ENCODE assay signal across 24 mouse cellular contexts in genomic region chr7:105615720-105616119, GRCm38 (mm10). TPM values are rescaled to one million over a fixed set of nuclear protein-coding genes. Genes with fewer than 3 reads are reported as not detected.
"Had no signal": no experiment of that assay in that cellular context is flagged by ENCODE, and none has a peak within 500 bp of the region (broad histone marks: within the 10 kb centered on the region; RNA-seq: fewer than 3 reads in every experiment).

No protein-coding gene starts in this region.

- H3K9me3 ChIP-seq: kidney, embryonic 15.5 days; liver, embryonic 13.5 days; midbrain, embryonic 10.5 days; midbrain, embryonic 13.5 days; neural tube, embryonic 13.5 days; stomach, embryonic 15.5 days had no signal

- H3K4me2 ChIP-seq: kidney, embryonic 15.5 days; liver, embryonic 13.5 days; midbrain, embryonic 13.5 days; neural tube, embryonic 13.5 days; stomach, embryonic 15.5 days had no signal

- H3K9ac ChIP-seq: kidney, embryonic 15.5 days; liver, embryonic 13.5 days; midbrain, embryonic 13.5 days; neural tube, embryonic 13.5 days; stomach, embryonic 15.5 days had no signal

- ATAC-seq: inflammation-experienced regulatory T-cells, adult 6 months; midbrain, embryonic 13.5 days; midbrain, embryonic 16.5 days had no signal

- H3K4me3 ChIP-seq: kidney, embryonic 15.5 days; left cerebral cortex, adult 2 months; liver, embryonic 13.5 days; midbrain, embryonic 10.5 days; midbrain, embryonic 13.5 days; myocyte; neural tube, embryonic 13.5 days; stomach, embryonic 15.5 days had no signal

- H3K27me3 ChIP-seq: kidney, embryonic 15.5 days; liver, embryonic 13.5 days; midbrain, embryonic 13.5 days; neural tube, embryonic 13.5 days; stomach, embryonic 15.5 days had no signal

- H3K4me1 ChIP-seq: kidney, embryonic 15.5 days; liver, embryonic 13.5 days; midbrain, embryonic 13.5 days; neural tube, embryonic 13.5 days; stomach, embryonic 15.5 days had no signal

- DNase-seq: kidney, adult 11 months; kidney, adult 8-10 months; kidney, postnatal 10 days; kidney, postnatal 36 days; layer of hippocampus, postnatal 36 days; liver, embryonic 13.5 days; retina, postnatal 1 day; right cerebral cortex, postnatal 25 days; spleen, adult 18-20 months; thymus, postnatal 25 days had no signal

- H3K27ac ChIP-seq: kidney, embryonic 15.5 days; left cerebral cortex, adult 2 months; liver, embryonic 13.5 days; macrophage; midbrain, embryonic 10.5 days; midbrain, embryonic 13.5 days; neural tube, embryonic 13.5 days; stomach, embryonic 15.5 days had no signal

RNA-seq across cellular contexts. Expression of gene Hpx, which starts 15.8 kb away (rescaled TPM):
- total RNA-seq: layer of hippocampus, postnatal 10 days; left cerebral cortex, postnatal 10 days; monocyte, adult 5-6 weeks; neutrophil, adult 5-6 weeks had no signal
- polyA plus RNA-seq: inflammation-experienced regulatory T-cells, adult 6 months had no signal
